13 mouse cellular contexts compared by ENCODE assay signal in the genomic region with DNA sequence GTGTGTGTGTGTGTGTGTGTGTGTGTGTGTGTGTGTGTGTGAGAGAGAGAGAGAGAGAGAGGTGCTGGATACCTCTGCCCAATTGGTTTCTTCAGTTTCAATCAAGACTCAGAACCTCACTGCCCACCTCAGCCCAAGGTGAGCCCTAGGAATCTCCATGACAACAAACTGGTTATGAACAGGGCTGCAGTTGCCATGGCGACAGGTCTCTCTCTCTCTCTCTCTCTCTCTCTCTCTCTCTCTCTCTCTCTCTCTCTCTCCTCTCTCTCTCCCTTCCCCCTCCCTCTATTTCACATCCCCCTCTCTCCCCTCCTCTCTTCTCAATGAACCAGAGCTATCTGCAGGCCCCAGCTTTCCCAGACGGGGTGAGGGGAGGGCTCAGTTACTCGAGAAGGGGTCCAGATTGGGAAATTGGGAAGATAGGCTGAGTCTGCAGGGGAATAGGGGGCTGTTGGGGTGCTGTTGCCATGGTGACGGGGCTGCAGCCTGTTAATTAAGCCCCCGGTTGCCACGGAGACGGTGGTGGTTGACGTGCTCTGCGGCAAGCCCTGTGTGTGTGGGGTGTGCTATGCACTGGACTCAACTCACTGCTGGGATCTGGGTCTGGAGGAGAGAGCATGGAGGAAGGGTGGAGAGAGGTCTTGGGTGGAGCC. TPM values are rescaled to one million over a fixed set of nuclear protein-coding genes. Genes with fewer than 3 reads are reported as not detected.
DNase-seq lines count a peak whose midpoint lies in the region; ATAC-seq lines count a peak whose summit lies in the region.
"Had no signal": no experiment of that assay in that cellular context is flagged by ENCODE, and none has a peak within 500 bp of the region (broad histone marks: within the 10 kb centered on the region; RNA-seq: fewer than 3 reads in every experiment).

No protein-coding gene starts in this region.

- H3K27me3 ChIP-seq in hindbrain, embryonic 11.5 days (ENCODE audit: control insufficient read depth, insufficient read depth, low read length): peaks cover 32% of the 10 kb centered on the region
- H3K27me3 ChIP-seq in neural tube, embryonic 15.5 days (replicated peaks): peaks cover 15% of the 10 kb centered on the region

- H3K36me3 ChIP-seq in hindbrain, embryonic 11.5 days (ENCODE audit: control insufficient read depth, insufficient read depth, low read length): no peaks in the 10 kb centered on the region
- no peaks in the 10 kb centered on the region for H3K36me3 ChIP-seq in neural tube, embryonic 15.5 days
- H3K36me3 ChIP-seq: embryonic facial prominence, embryonic 15.5 days had no signal

- no peaks in the 10 kb centered on the region for H3K9me3 ChIP-seq in hindbrain, embryonic 11.5 days (ENCODE audit: control insufficient read depth, low read length)
- no peaks in the 10 kb centered on the region for H3K9me3 ChIP-seq in neural tube, embryonic 15.5 days (replicated peaks)
- H3K9me3 ChIP-seq: embryonic facial prominence, embryonic 15.5 days had no signal

- peak; percentile 69 to 75 for DNase-seq in frontal cortex, postnatal 10 days (ENCODE audit: low spot score in 2 of 2)
- no peak for DNase-seq in frontal cortex, adult 2 months (ENCODE audit: extremely low spot score in 1 of 2, low spot score in 1 of 2)
- peak; percentile 70 for DNase-seq in hindbrain, embryonic 11.5 days (ENCODE audit: low spot score)
- DNase-seq in left cerebral cortex, postnatal 10 days (ENCODE audit: extremely low spot score in 1 of 2, low spot score in 2 of 2): peak; percentile 69 to 78
- no peak for DNase-seq in heart, adult 18-20 months
- DNase-seq in urinary bladder, adult 18-20 months (ENCODE audit: low spot score in 2 of 2): no peak
- no peak for DNase-seq in cerebellum, adult 18-20 months
- DNase-seq: gastrocnemius, postnatal 14 days; heart, postnatal 14 days; liver, postnatal 0 days had no signal

- intact Hi-C loops in left cerebral cortex, postnatal 10 days (cut with DNase I): loop anchor here (10.0 kb wide), 1 partner anchor 310 kb away; no protein-coding TSS in a partner anchor

- no peak overlapping the region for H3K27ac ChIP-seq in hindbrain, embryonic 11.5 days (ENCODE audit: low read depth, low read length)
- peak overlapping the region; percentile 87 for H3K27ac ChIP-seq in neural tube, embryonic 15.5 days (replicated peaks)
- H3K27ac ChIP-seq: embryonic facial prominence, embryonic 15.5 days had no signal

- no peak overlapping the region for H3K4me3 ChIP-seq in hindbrain, embryonic 11.5 days (ENCODE audit: low read depth, low read length)
- peak overlapping the region; percentile 16; the same call in 1 of the 2 replicates for H3K4me3 ChIP-seq in neural tube, embryonic 15.5 days (replicated peaks)
- H3K4me3 ChIP-seq: embryonic facial prominence, embryonic 15.5 days; myocyte had no signal

- WGBS in hindbrain, embryonic 11.5 days: 27% methylated on average over 9 of the region's 9 CpGs
- 15% methylated on average over 9 of the region's 9 CpGs for WGBS in neural tube, embryonic 15.5 days

- H3K4me1 ChIP-seq in hindbrain, embryonic 11.5 days (replicated peaks; ENCODE audit: control insufficient read depth, insufficient read depth, low read length): peaks cover 19% of the 10 kb centered on the region
- H3K4me1 ChIP-seq in neural tube, embryonic 15.5 days: peaks cover 74% of the 10 kb centered on the region

- no peak overlapping the region for H3K4me2 ChIP-seq in hindbrain, embryonic 11.5 days (replicated peaks; ENCODE audit: low read depth, low read length)
- H3K4me2 ChIP-seq in neural tube, embryonic 15.5 days: peak overlapping the region; percentile 52
- H3K4me2 ChIP-seq: embryonic facial prominence, embryonic 15.5 days had no signal

- no peak overlapping the region for H3K9ac ChIP-seq in hindbrain, embryonic 11.5 days (ENCODE audit: low read depth, low read length)
- no peak overlapping the region for H3K9ac ChIP-seq in neural tube, embryonic 15.5 days (replicated peaks)
- H3K9ac ChIP-seq: embryonic facial prominence, embryonic 15.5 days; liver, postnatal 0 days had no signal

- peak; percentile 48 for ATAC-seq in hindbrain, embryonic 11.5 days (ENCODE audit: low FRiP score)
- ATAC-seq in neural tube, embryonic 15.5 days (ENCODE audit: low FRiP score): peak; percentile 45
- ATAC-seq: liver, postnatal 0 days had no signal

RNA-seq across cellular contexts. Expression of a gene that starts 3.8 kb away (rescaled TPM):
- polyA plus RNA-seq in frontal cortex, adult 2 months (2012; rRNA removed): 345 and 356 TPM in 2 replicates
- 7.4 and 7.5 TPM in 2 replicates for polyA plus RNA-seq in hindbrain, embryonic 11.5 days (2014; fragmentation: Nextera tagmentation; extraction: Ambion mirVana)
- 100 to 1,000 TPM; 350 to 355 TPM for total RNA-seq in left cerebral cortex, postnatal 10 days (2021)
- polyA plus RNA-seq in neural tube, embryonic 15.5 days (2015; fragmentation: Nextera tagmentation; extraction: Ambion mirVana): 53.6 and 61.8 TPM in 2 replicates
- 1 to 10 TPM; 2.0 to 2.3 TPM for total RNA-seq in heart, adult 18-20 months (2021)

RNA-seq across cellular contexts. Expression of a gene that starts 23.8 kb away (rescaled TPM):
- polyA plus RNA-seq in frontal cortex, adult 2 months (2012; rRNA removed): 1.2 and 1.3 TPM in 2 replicates
- polyA plus RNA-seq in hindbrain, embryonic 11.5 days (2014; fragmentation: Nextera tagmentation; extraction: Ambion mirVana): 1.3 TPM in 2 replicates
- total RNA-seq in left cerebral cortex, postnatal 10 days (2021): 1 to 10 TPM; 2.9 to 3.4 TPM
- polyA plus RNA-seq in neural tube, embryonic 15.5 days (2015; fragmentation: Nextera tagmentation; extraction: Ambion mirVana): 23.8 and 25.6 TPM in 2 replicates
- 1 to 10 TPM; 1.3 to 1.6 TPM for total RNA-seq in heart, adult 18-20 months (2021)

RNA-seq across cellular contexts. Expression of a gene that starts 52.8 kb away (rescaled TPM):
- 31.6 and 34.6 TPM in 2 replicates for polyA plus RNA-seq in frontal cortex, adult 2 months (2012; rRNA removed)
- polyA plus RNA-seq in hindbrain, embryonic 11.5 days (2014; fragmentation: Nextera tagmentation; extraction: Ambion mirVana): 8.6 and 8.8 TPM in 2 replicates
- total RNA-seq in left cerebral cortex, postnatal 10 days (2021): 10 to 100 TPM; 22.7 to 24.4 TPM
- polyA plus RNA-seq in neural tube, embryonic 15.5 days (2015; fragmentation: Nextera tagmentation; extraction: Ambion mirVana): 13.3 and 13.8 TPM in 2 replicates
- total RNA-seq in heart, adult 18-20 months (2021): 1 to 10 TPM; 6.8 to 7.7 TPM

Comparison
In these comparisons a context has a peak if more than half of its experiments do, and no peak if none do; other contexts are left out.
1. DNase-seq: peak in frontal cortex, postnatal 10 days (2 of 2), hindbrain, embryonic 11.5 days (single experiment) and left cerebral cortex, postnatal 10 days (2 of 2); none in frontal cortex, adult 2 months (0 of 2), heart, adult 18-20 months (0 of 2), urinary bladder, adult 18-20 months (0 of 2) and cerebellum, adult 18-20 months (0 of 2).
2. RNA of a gene that starts 23.8 kb away (polyA plus RNA-seq): 23.8 to 25.6 TPM in neural tube, embryonic 15.5 days; 1.3 TPM in hindbrain, embryonic 11.5 days and 1.2 to 1.3 TPM in frontal cortex, adult 2 months; every median in the first group is over 10 times any median in the second.